Mouse (Mus musculus) MEL (cell line): Measurements from ENCODE around the gene D430041D05Rik. TPM values are rescaled to one million over a fixed set of nuclear protein-coding genes. Genes with fewer than 3 reads are reported as not detected.

Experiments used
- DNase-seq: peaks from one replicate; pipeline ENCODE4 v3.0.0; 2011; ENCODE audit warnings: low read depth, low spot score
- H3K27ac ChIP-seq: 2 replicates; pipeline ENCODE4 v1.5.1; 2012; ENCODE audit warnings: low read depth, mild to moderate bottlenecking, control low read depth, low read length, moderate library complexity; ENCODE audit not compliant: control insufficient read depth
- H3K27me3 ChIP-seq, 2 experiments: fragments of 150-350 bp in 1 of 2; sonication (generic) in 1 of 2; 2 replicates each; pipeline ENCODE4 v1.6.1; 2012; ENCODE audit warnings: low read length in 2 of 2, mild to moderate bottlenecking in 2 of 2, improper control_type of control experiment in 1 of 2, moderate library complexity in 1 of 2; ENCODE audit not compliant: insufficient read depth in 2 of 2, control insufficient read depth in 1 of 2
- H3K36me3 ChIP-seq, 2 experiments: 2 replicates each; pipeline ENCODE4 v1.6.1; 2012 to 2014; ENCODE audit warnings: low read length in 2 of 2, improper control_type of control experiment in 1 of 2, inconsistent platforms in 1 of 2, mild to moderate bottlenecking in 1 of 2; ENCODE audit not compliant: insufficient read depth in 2 of 2, control insufficient read depth in 1 of 2
- H3K4me1 ChIP-seq, 2 experiments: fragments of 150-350 bp in 1 of 2; sonication (generic) in 1 of 2; 2 replicates each; pipeline ENCODE4 v1.6.1; 2012; ENCODE audit warnings: low read length in 2 of 2, improper control_type of control experiment in 1 of 2, mild to moderate bottlenecking in 1 of 2; ENCODE audit not compliant: insufficient read depth in 2 of 2, control insufficient read depth in 1 of 2
- H3K4me3 ChIP-seq, 2 experiments: fragments of 150-350 bp in 1 of 2; sonication (generic) in 1 of 2; 2 replicates each; pipeline ENCODE4 v1.5.1; 2012; ENCODE audit warnings: low read depth in 2 of 2, low read length in 2 of 2, mild to moderate bottlenecking in 2 of 2, moderate library complexity in 2 of 2, control low read depth in 1 of 2, improper control_type of control experiment in 1 of 2; ENCODE audit not compliant: control insufficient read depth in 1 of 2, insufficient read depth in 1 of 2
- H3K79me2 ChIP-seq: 2 replicates; pipeline ENCODE4 v1.6.1; 2012; ENCODE audit warnings: mild to moderate bottlenecking, low read length, moderate library complexity; ENCODE audit not compliant: control insufficient read depth, poor library complexity, insufficient read depth
- H3K9ac ChIP-seq: 2 replicates; pipeline ENCODE4 v1.6.1; 2012; ENCODE audit warnings: low read depth, mild to moderate bottlenecking, control low read depth, low read length, moderate library complexity; ENCODE audit not compliant: control insufficient read depth, poor library complexity, severe bottlenecking
- H3K9me3 ChIP-seq: fragments of 150-350 bp; sonication (generic); replicated peaks from 2 replicates; pipeline ENCODE4 v1.6.1; 2012; ENCODE audit warnings: mild to moderate bottlenecking, low read length, improper control_type of control experiment, moderate library complexity; ENCODE audit not compliant: insufficient read depth
- BHLHE40 ChIP-seq: IDR thresholded peaks from 2 replicates; pipeline ENCODE4 v1.6.1; 2012; ENCODE audit warnings: low read depth, mild to moderate bottlenecking, inconsistent platforms, low read length, improper control_type of control experiment, borderline replicate concordance
- CHD2 ChIP-seq: IDR thresholded peaks from 2 replicates; pipeline ENCODE4 v1.6.1; 2011; ENCODE audit warnings: low read length, improper control_type of control experiment
- CTCF ChIP-seq, 3 experiments: IDR thresholded peaks in 2 of 3; conservative IDR thresholded peaks in 1 of 3; 2 replicates each; pipeline ENCODE4 v1.5.1; 2011 to 2012; ENCODE audit warnings: low read length in 3 of 3, low read depth in 2 of 3, mild to moderate bottlenecking in 2 of 3, improper control_type of control experiment in 1 of 3, inconsistent platforms in 1 of 3, mixed read lengths in 1 of 3, moderate library complexity in 1 of 3; ENCODE audit not compliant: control insufficient read depth in 1 of 3, insufficient read depth in 1 of 3, poor library complexity in 1 of 3, severe bottlenecking in 1 of 3
- EP300 ChIP-seq, 2 experiments: IDR thresholded peaks; 2 replicates each; pipeline ENCODE4 v1.6.1; 2011; ENCODE audit warnings: improper control_type of control experiment in 2 of 2, low read length in 2 of 2, low read depth in 1 of 2, mild to moderate bottlenecking in 1 of 2
- ETS1 ChIP-seq: IDR thresholded peaks from 2 replicates; pipeline ENCODE4 v1.6.1; 2012; ENCODE audit warnings: low read depth, mild to moderate bottlenecking, inconsistent platforms, low read length, improper control_type of control experiment, moderate library complexity
- HCFC1 ChIP-seq: IDR thresholded peaks from 2 replicates; pipeline ENCODE4 v1.6.1; 2012; ENCODE audit warnings: low read depth, mild to moderate bottlenecking, inconsistent platforms, low read length, improper control_type of control experiment, moderate library complexity
- JUND ChIP-seq: IDR thresholded peaks from 2 replicates; pipeline ENCODE4 v1.6.1; 2011; ENCODE audit warnings: low read depth, mild to moderate bottlenecking, improper control_type of control experiment, low read length
- KAT2A ChIP-seq: conservative IDR thresholded peaks from 2 replicates; pipeline ENCODE4 v1.6.1; 2012; ENCODE audit warnings: low read depth, low read length, improper control_type of control experiment, inconsistent platforms
- MAFK ChIP-seq: IDR thresholded peaks from 2 replicates; pipeline ENCODE4 v1.6.1; 2011; ENCODE audit warnings: low read depth, mild to moderate bottlenecking, low read length, improper control_type of control experiment, borderline replicate concordance
- MAZ ChIP-seq: IDR thresholded peaks from 2 replicates; pipeline ENCODE4 v1.6.1; 2012; ENCODE audit warnings: low read depth, mild to moderate bottlenecking, inconsistent platforms, low read length, improper control_type of control experiment
- MEF2A ChIP-seq: IDR thresholded peaks from 2 replicates; pipeline ENCODE4 v1.6.1; 2014; ENCODE audit warnings: low read depth, mild to moderate bottlenecking, inconsistent platforms, low read length, improper control_type of control experiment; ENCODE audit not compliant: poor library complexity, insufficient replicate concordance, severe bottlenecking; ENCODE audit errors: extremely low read depth
- NELFE ChIP-seq: IDR thresholded peaks from 2 replicates; pipeline ENCODE4 v1.6.1; 2011; ENCODE audit warnings: low read depth, low read length, improper control_type of control experiment
- POLR2A ChIP-seq, 2 experiments: IDR thresholded peaks; 2 replicates each; pipeline ENCODE4 v1.6.1; 2011 to 2012; ENCODE audit warnings: low read length in 2 of 2, mild to moderate bottlenecking in 2 of 2, control low read depth in 1 of 2, improper control_type of control experiment in 1 of 2, low read depth in 1 of 2, moderate library complexity in 1 of 2; ENCODE audit not compliant: control insufficient read depth in 1 of 2, insufficient read depth in 1 of 2, poor library complexity in 1 of 2
- POLR2AphosphoS5 ChIP-seq: IDR thresholded peaks from 2 replicates; pipeline ENCODE4 v1.6.1; 2012; ENCODE audit warnings: low read depth, borderline replicate concordance, mild to moderate bottlenecking, inconsistent platforms, low read length, moderate library complexity, mixed read lengths
- RAD21 ChIP-seq: IDR thresholded peaks from 2 replicates; pipeline ENCODE4 v1.6.1; 2011; ENCODE audit warnings: mild to moderate bottlenecking, low read depth, low read length, improper control_type of control experiment
- SMC3 ChIP-seq: IDR thresholded peaks from 2 replicates; pipeline ENCODE4 v1.6.1; 2011; ENCODE audit warnings: low read depth, low read length, improper control_type of control experiment
- TAL1 ChIP-seq: IDR thresholded peaks from 2 replicates; pipeline ENCODE4 v1.6.1; 2012; ENCODE audit warnings: mild to moderate bottlenecking, inconsistent platforms, low read length, moderate library complexity, mixed read lengths
- TCF12 ChIP-seq: IDR thresholded peaks from 2 replicates; pipeline ENCODE4 v1.6.1; 2014; ENCODE audit warnings: low read depth, mild to moderate bottlenecking, inconsistent platforms, low read length, improper control_type of control experiment, moderate library complexity
- USF1 ChIP-seq: IDR thresholded peaks from 2 replicates; pipeline ENCODE4 v1.6.1; 2014; ENCODE audit warnings: low read depth, mild to moderate bottlenecking, inconsistent platforms, low read length, improper control_type of control experiment, moderate library complexity
- USF2 ChIP-seq, 2 experiments: IDR thresholded peaks; 2 replicates each; pipeline ENCODE4 v1.6.1; 2011 to 2012; ENCODE audit warnings: improper control_type of control experiment in 2 of 2, low read length in 2 of 2, borderline replicate concordance in 1 of 2, inconsistent platforms in 1 of 2, low read depth in 1 of 2, mild to moderate bottlenecking in 1 of 2; ENCODE audit not compliant: insufficient read depth in 1 of 2
- ZC3H11A ChIP-seq: IDR thresholded peaks from 2 replicates; pipeline ENCODE4 v1.6.1; 2012; ENCODE audit warnings: low read depth, mild to moderate bottlenecking, inconsistent platforms, low read length, improper control_type of control experiment
- ZMIZ1 ChIP-seq: IDR thresholded peaks from 2 replicates; pipeline ENCODE4 v1.6.1; 2012; ENCODE audit warnings: low read depth, mild to moderate bottlenecking, inconsistent platforms, low read length, improper control_type of control experiment, moderate library complexity
- ZNF384 ChIP-seq: IDR thresholded peaks from 2 replicates; pipeline ENCODE4 v1.6.1; 2012; ENCODE audit warnings: low read depth, mild to moderate bottlenecking, inconsistent platforms, low read length, improper control_type of control experiment
- polyA plus RNA-seq, 2 experiments: library from polyadenylated mRNA; stranded (reverse) in 1 of 2; unstranded in 1 of 2; fragments of >175 nt in 1 of 2; fragments of >200 nt in 1 of 2; gene quantifications; 2 replicates each; pipeline versions ENCODE4 v1.2.1 to v1.2.4; 2012; ENCODE audit warnings: low replicate concordance in 2 of 2, low read depth in 1 of 2; ENCODE audit not compliant: insufficient read length in 2 of 2, insufficient read depth in 1 of 2, missing spikeins in 1 of 2
- total RNA-seq: library from RNA; depleted of rRNA; stranded (reverse); fragments of 300-350 nt; gene quantifications from 2 replicates; pipeline ENCODE4 v1.2.3, GENCODE M21; 2012

D430041D05Rik gene
- total and polyA plus RNA-seq, 3 experiments: 0.46 to 1.1 TPM; not detected in 1

GRCm38 (mm10) chr2:104153876-104154275, 256.9 kb downstream of the D430041D05Rik start:
- no peaks in the 10 kb centered on the region for H3K27me3 ChIP-seq
- no peak for TF ChIP-seq ZC3H11A
- TF ChIP-seq TAL1: no peak
- TF ChIP-seq MAZ: no peak
- no peak for TF ChIP-seq KAT2A
- TF ChIP-seq CTCF (IDR thresholded peaks at IDR 0.05 in 2 of 3, conservative IDR thresholded peaks at IDR 0.05 in 1 of 3; ENCODE audit: control insufficient read depth in 1 of 3, insufficient read depth in 1 of 3, low read depth in 2 of 3, low read length in 3 of 3, poor library complexity in 1 of 3, severe bottlenecking in 1 of 3): no peak
- TF ChIP-seq ETS1: no peak
- no peak for TF ChIP-seq ZNF384
- TF ChIP-seq CHD2: no peak
- no peak for TF ChIP-seq USF2 (IDR thresholded peaks at IDR 0.05; ENCODE audit: borderline replicate concordance in 1 of 2, insufficient read depth in 1 of 2, low read depth in 1 of 2, low read length in 2 of 2)
- TF ChIP-seq SMC3: no peak
- TF ChIP-seq MEF2A: no peak
- TF ChIP-seq HCFC1: no peak
- no peak for TF ChIP-seq MAFK
- TF ChIP-seq TCF12: no peak
- no peak for TF ChIP-seq POLR2A (IDR thresholded peaks at IDR 0.05; ENCODE audit: control insufficient read depth in 1 of 2, insufficient read depth in 1 of 2, low read depth in 1 of 2, low read length in 2 of 2, poor library complexity in 1 of 2)
- no peak for TF ChIP-seq EP300 (IDR thresholded peaks at IDR 0.05; ENCODE audit: low read depth in 1 of 2, low read length in 2 of 2)
- TF ChIP-seq POLR2AphosphoS5: no peak
- no peak for TF ChIP-seq USF1
- no peak for TF ChIP-seq JUND
- TF ChIP-seq ZMIZ1: no peak
- TF ChIP-seq, all 39 proteins: peak for 0

DNA sequence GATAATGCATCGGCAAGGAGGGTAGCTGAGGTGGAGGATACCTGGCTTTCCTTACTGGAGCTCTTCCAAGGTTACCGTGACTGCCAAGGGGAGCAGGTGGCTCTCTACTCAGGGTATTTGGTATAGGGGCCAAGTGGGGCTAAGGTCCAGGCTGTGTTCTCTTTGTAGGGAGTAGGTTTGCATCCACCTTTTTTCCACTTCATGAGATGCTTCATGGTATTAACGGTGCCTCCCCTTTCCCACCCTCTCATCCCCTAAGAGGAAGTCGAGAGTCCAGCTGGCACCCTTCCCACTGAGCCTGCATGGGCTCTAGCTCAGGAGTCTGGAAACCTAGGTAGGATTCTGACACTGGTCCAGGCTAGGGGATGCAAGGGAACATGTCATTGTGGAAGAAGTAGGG, 257.5 kb downstream of the D430041D05Rik start:
- Histone ChIP-seq H3K27ac (no peak overlapping the region), H3K4me1 (no peaks in the 10 kb centered on the region), H3K36me3 (no peaks in the 10 kb centered on the region), H3K9ac (no peak overlapping the region), H3K4me3 (no peak overlapping the region), H3K79me2 (no peaks in the 10 kb centered on the region), H3K9me3 (no peaks in the 10 kb centered on the region), H3K27me3 (no peaks in the 10 kb centered on the region)
- DNase-seq: no peak
- no peak for TF ChIP-seq NELFE
- TF ChIP-seq BHLHE40: no peak
- TF ChIP-seq USF1: no peak
- no peak for TF ChIP-seq EP300 (IDR thresholded peaks at IDR 0.05; ENCODE audit: low read depth in 1 of 2, low read length in 2 of 2)
- no peak for TF ChIP-seq RAD21

More at GRCm38 (mm10) chr2:104153876-104154275, 256.9 kb downstream of the D430041D05Rik start:
- Histone ChIP-seq H3K4me1 (no peaks in the 10 kb centered on the region), H3K27ac (no peak overlapping the region), H3K9me3 (no peaks in the 10 kb centered on the region), H3K4me3 (no peak overlapping the region), H3K9ac (no peak overlapping the region), H3K79me2 (no peaks in the 10 kb centered on the region), H3K36me3 (no peaks in the 10 kb centered on the region)
- no peak for DNase-seq
